Mouse (Mus musculus): Measurements from ENCODE around the gene Bhlha9. TPM values are rescaled to one million over a fixed set of nuclear protein-coding genes. Genes with fewer than 3 reads are reported as not detected.
"Not testable (repeated sequence)": the region's sequence is repeated elsewhere in the genome, so short reads cannot be mapped to it uniquely, and the experiment has no call there.

The Bhlha9 gene
- polyA plus RNA-seq, 1 experiment, result 3.0 TPM

DNA sequence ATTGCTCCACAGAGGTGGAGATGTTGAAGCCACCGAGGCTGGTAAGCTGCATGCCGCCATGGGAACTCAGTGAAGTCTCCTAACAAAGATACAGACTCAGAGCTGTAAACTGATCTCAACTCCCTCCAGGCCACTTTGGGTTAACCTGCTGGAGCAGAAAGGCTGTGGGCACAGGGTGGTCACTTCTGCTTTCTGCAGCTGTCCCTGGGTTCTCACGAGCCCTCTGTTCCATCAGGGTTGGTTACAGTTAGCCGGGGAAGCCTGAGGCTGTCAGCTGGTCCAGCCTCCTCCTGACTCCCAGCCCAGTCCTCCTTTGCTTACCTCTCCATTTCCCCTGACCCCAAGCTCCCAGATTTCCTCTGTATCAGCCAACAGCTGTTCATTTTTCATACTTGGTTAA, 4.5 kb upstream of the Bhlha9 start:
- WGBS, result 79% methylated on average over 4 of the region's 4 CpGs
- peaks cover 21% of the 10 kb centered on the region for H3K4me1 ChIP-seq (ENCODE audit: control insufficient read depth, insufficient read depth, low read length)
- no peak overlapping the region for H3K27ac ChIP-seq (ENCODE audit: insufficient read depth, low read length)
- H3K27me3 ChIP-seq (ENCODE audit: control insufficient read depth, insufficient read depth, low read length), result no peaks in the 10 kb centered on the region
- no peak overlapping the region for H3K4me3 ChIP-seq (replicated peaks; ENCODE audit: insufficient read depth, low read depth, low read length)
- no peak for DNase-seq
- no peak for TF ChIP-seq CTCF (IDR thresholded peaks at IDR 0.05; ENCODE audit: borderline replicate concordance, insufficient read depth, low read depth, low read length)
- no peak for TF ChIP-seq POLR2A (IDR thresholded peaks at IDR 0.05; ENCODE audit: borderline replicate concordance, insufficient read depth, low read length)

DNA sequence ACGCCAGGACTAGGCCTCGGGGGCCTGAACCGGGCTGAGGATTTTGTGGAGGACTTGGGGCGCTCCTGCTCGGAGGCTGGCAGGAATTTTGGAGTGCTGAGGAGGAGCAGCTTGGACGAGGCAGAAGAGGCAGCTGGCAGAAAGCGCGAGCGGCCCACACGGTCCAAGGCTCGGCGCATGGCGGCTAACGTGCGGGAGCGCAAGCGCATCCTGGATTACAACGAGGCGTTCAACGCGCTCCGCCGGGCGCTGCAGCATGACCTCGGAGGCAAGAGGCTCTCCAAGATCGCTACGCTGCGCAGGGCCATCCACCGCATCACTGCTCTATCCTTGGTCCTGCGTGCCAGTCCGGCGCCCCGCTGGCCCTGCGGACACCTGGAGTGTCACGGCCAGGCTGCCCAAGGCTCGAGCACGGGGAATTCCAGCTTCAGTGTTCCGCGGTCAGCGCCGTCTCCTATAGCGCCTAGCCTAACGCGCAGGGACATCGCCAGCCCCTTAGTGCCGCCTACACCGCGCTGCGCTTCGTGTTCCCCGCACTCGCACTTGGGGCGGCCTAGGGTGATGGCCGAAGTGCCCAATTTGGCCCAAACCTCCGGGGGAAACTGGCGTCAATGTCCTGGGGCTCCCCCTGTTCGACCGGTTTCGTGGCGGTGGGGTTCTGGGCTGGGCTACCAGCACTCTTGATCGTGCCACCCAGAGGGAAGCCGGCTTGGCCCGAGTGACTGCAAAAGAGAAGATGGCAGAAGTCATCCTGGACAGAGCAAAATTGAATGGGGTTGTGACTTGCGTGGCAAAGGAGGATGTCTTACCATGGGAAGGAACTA, 503 bp downstream of the Bhlha9 start:
- TF ChIP-seq CTCF (IDR thresholded peaks at IDR 0.05; ENCODE audit: borderline replicate concordance, insufficient read depth, low read depth, low read length) (no peak), POLR2A (IDR thresholded peaks at IDR 0.05; ENCODE audit: borderline replicate concordance, insufficient read depth, low read length) (no peak)
- no peaks in the 10 kb centered on the region for H3K27me3 ChIP-seq (ENCODE audit: control insufficient read depth, insufficient read depth, low read length)
- H3K4me3 ChIP-seq (replicated peaks; ENCODE audit: insufficient read depth, low read depth, low read length), result peak overlapping the region; percentile 12
- H3K4me1 ChIP-seq (ENCODE audit: control insufficient read depth, insufficient read depth, low read length), result peaks cover 33% of the 10 kb centered on the region
- 6% methylated on average over 64 of the region's 64 CpGs for WGBS
- H3K27ac ChIP-seq (ENCODE audit: insufficient read depth, low read length), result peak overlapping the region; percentile 67
- DNase-seq, result peak; percentile 63 to 75

GRCm38 (mm10) chr11:76674199-76674598, 1.9 kb downstream of the Bhlha9 start:
- TF ChIP-seq POLR2A (IDR thresholded peaks at IDR 0.05; ENCODE audit: borderline replicate concordance, insufficient read depth, low read length), result no peak
- no peak for TF ChIP-seq CTCF (IDR thresholded peaks at IDR 0.05; ENCODE audit: borderline replicate concordance, insufficient read depth, low read depth, low read length)
- Histone ChIP-seq H3K4me3 (replicated peaks; ENCODE audit: insufficient read depth, low read depth, low read length) (no peak overlapping the region), H3K27ac (ENCODE audit: insufficient read depth, low read length) (no peak overlapping the region), H3K4me1 (ENCODE audit: control insufficient read depth, insufficient read depth, low read length) (peaks cover 33% of the 10 kb centered on the region), H3K27me3 (ENCODE audit: control insufficient read depth, insufficient read depth, low read length) (no peaks in the 10 kb centered on the region)
- WGBS, result 34% methylated on average over 8 of the region's 8 CpGs
- DNase-seq, result peak; percentile 27 to 39

DNA sequence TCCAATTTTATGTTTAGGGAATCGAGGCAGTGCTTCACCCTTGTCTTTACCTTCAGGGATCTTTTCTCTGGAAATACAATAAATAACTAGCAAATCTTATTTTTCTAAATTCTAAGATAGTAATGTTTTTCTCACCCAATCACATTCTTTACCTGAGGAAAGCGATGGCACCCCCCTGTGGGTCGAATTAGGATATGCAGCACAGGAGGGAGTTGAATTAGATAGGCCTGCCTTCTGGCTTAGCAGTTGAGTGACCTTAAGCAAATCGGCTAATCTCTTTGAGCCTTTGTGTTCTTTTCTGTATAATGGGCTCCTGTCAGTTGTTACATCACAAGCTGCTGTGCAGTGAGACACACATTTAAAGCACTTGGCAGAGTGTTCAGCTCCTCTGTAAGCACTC, 2.4 kb downstream of the Bhlha9 start:
- no peak for TF ChIP-seq POLR2A (IDR thresholded peaks at IDR 0.05; ENCODE audit: borderline replicate concordance, insufficient read depth, low read length)
- no peak for TF ChIP-seq CTCF (IDR thresholded peaks at IDR 0.05; ENCODE audit: borderline replicate concordance, insufficient read depth, low read depth, low read length)
- WGBS, result 51% methylated on average over 4 of the region's 4 CpGs
- DNase-seq, result no peak
- Histone ChIP-seq H3K27me3 (ENCODE audit: control insufficient read depth, insufficient read depth, low read length) (no peaks in the 10 kb centered on the region), H3K4me1 (ENCODE audit: control insufficient read depth, insufficient read depth, low read length) (peaks cover 33% of the 10 kb centered on the region), H3K4me3 (replicated peaks; ENCODE audit: insufficient read depth, low read depth, low read length) (no peak overlapping the region), H3K27ac (ENCODE audit: insufficient read depth, low read length) (no peak overlapping the region)

GRCm38 (mm10) chr11:76679508-76679907, 7.2 kb downstream of the Bhlha9 start, which contains the start of gene Trarg1:
TSS of gene Trarg1 (plus strand) at chr11:76679808.
- DNase-seq; H3K4me3 ChIP-seq (replicated peaks; ENCODE audit: insufficient read depth, low read depth, low read length); H3K27me3 ChIP-seq (ENCODE audit: control insufficient read depth, insufficient read depth, low read length); H3K27ac ChIP-seq (ENCODE audit: insufficient read depth, low read length); H3K4me1 ChIP-seq (ENCODE audit: control insufficient read depth, insufficient read depth, low read length): not testable (repeated sequence)
- WGBS, result 59% methylated on average over 8 of the region's 8 CpGs

- H3K4me3 ChIP-seq (replicated peaks; ENCODE audit: insufficient read depth, low read depth, low read length), result no peak overlapping the region
- no peak for DNase-seq
- no peak overlapping the region for H3K27ac ChIP-seq (ENCODE audit: insufficient read depth, low read length)
- no peaks in the 10 kb centered on the region for H3K27me3 ChIP-seq (ENCODE audit: control insufficient read depth, insufficient read depth, low read length)
- no peaks in the 10 kb centered on the region for H3K4me1 ChIP-seq (ENCODE audit: control insufficient read depth, insufficient read depth, low read length)
- TF ChIP-seq CTCF (IDR thresholded peaks at IDR 0.05; ENCODE audit: borderline replicate concordance, insufficient read depth, low read depth, low read length) (no peak), POLR2A (IDR thresholded peaks at IDR 0.05; ENCODE audit: borderline replicate concordance, insufficient read depth, low read length) (no peak)
- 76% methylated on average over 2 of the region's 2 CpGs for WGBS
These were observed 13.3 kb downstream of the Bhlha9 start for GRCm38 (mm10) chr11:76685604-76686003.

- WGBS, result 82% methylated on average over 3 of the region's 3 CpGs
- TF ChIP-seq CTCF (IDR thresholded peaks at IDR 0.05; ENCODE audit: borderline replicate concordance, insufficient read depth, low read depth, low read length) (no peak), POLR2A (IDR thresholded peaks at IDR 0.05; ENCODE audit: borderline replicate concordance, insufficient read depth, low read length) (no peak)
These were observed 19.8 kb downstream of the Bhlha9 start for GRCm38 (mm10) chr11:76692096-76692495.

GRCm38 (mm10) chr11:76695810-76696209, 23.5 kb downstream of the Bhlha9 start:
- H3K27me3 ChIP-seq (ENCODE audit: control insufficient read depth, insufficient read depth, low read length), result no peaks in the 10 kb centered on the region
- no peak overlapping the region for H3K27ac ChIP-seq (ENCODE audit: insufficient read depth, low read length)
- H3K4me1 ChIP-seq (ENCODE audit: control insufficient read depth, insufficient read depth, low read length), result no peaks in the 10 kb centered on the region
- peak in 1 of 2 experiments; percentile 16 for DNase-seq
- WGBS, result 67% methylated on average over 6 of the region's 6 CpGs
- TF ChIP-seq CTCF (IDR thresholded peaks at IDR 0.05; ENCODE audit: borderline replicate concordance, insufficient read depth, low read depth, low read length) (no peak), POLR2A (IDR thresholded peaks at IDR 0.05; ENCODE audit: borderline replicate concordance, insufficient read depth, low read length) (no peak)
- no peak overlapping the region for H3K4me3 ChIP-seq (replicated peaks; ENCODE audit: insufficient read depth, low read depth, low read length)

More at GRCm38 (mm10) chr11:76692096-76692495, 19.8 kb downstream of the Bhlha9 start:
- Histone ChIP-seq H3K27me3 (ENCODE audit: control insufficient read depth, insufficient read depth, low read length) (no peaks in the 10 kb centered on the region), H3K4me3 (replicated peaks; ENCODE audit: insufficient read depth, low read depth, low read length) (no peak overlapping the region), H3K27ac (ENCODE audit: insufficient read depth, low read length) (no peak overlapping the region), H3K4me1 (ENCODE audit: control insufficient read depth, insufficient read depth, low read length) (no peaks in the 10 kb centered on the region)
- DNase-seq, result no peak
